Mouse (Mus musculus): ENCODE results near the gene Tmem206.

Tmem206 gene

GRCm38 (mm10) chr1:191307766-191308455, 17.8 kb upstream of the Tmem206 start:
- in situ Hi-C loops (cut with MboI, MseI) = no loop called here

- in situ Hi-C loops (cut with MboI, MseI) = no loop called here
Observed at GRCm38 (mm10) chr1:191311296-191311898, 14.3 kb upstream of the Tmem206 start.

- in situ Hi-C loops (cut with MboI, MseI) = no loop called here
Observed at GRCm38 (mm10) chr1:191312513-191312941, 13.2 kb upstream of the Tmem206 start.

- in situ Hi-C loops (cut with MboI, MseI) = no loop called here
Observed at GRCm38 (mm10) chr1:191313158-191313557, 12.6 kb upstream of the Tmem206 start.

- in situ Hi-C loops (cut with MboI, MseI) = no loop called here
Observed at GRCm38 (mm10) chr1:191313926-191314325, 11.8 kb upstream of the Tmem206 start.

- in situ Hi-C loops (cut with MboI, MseI) = no loop called here
Observed at GRCm38 (mm10) chr1:191316818-191317217, 8.9 kb upstream of the Tmem206 start.

- in situ Hi-C loops (cut with MboI, MseI) = no loop called here
Observed at GRCm38 (mm10) chr1:191317591-191318196, 8.0 kb upstream of the Tmem206 start, which contains the start of gene Nenf. Nenf (minus strand) TSS chr1:191318194.

GRCm38 (mm10) chr1:191318686-191319085, 7.0 kb upstream of the Tmem206 start:
- in situ Hi-C loops (cut with MboI, MseI) = no loop called here

- in situ Hi-C loops (cut with MboI, MseI) = loop anchor here (10.0 kb wide), 1 partner anchor 1821 kb away; no protein-coding TSS in a partner anchor
Observed at GRCm38 (mm10) chr1:191323381-191323780, 2.3 kb upstream of the Tmem206 start.

- in situ Hi-C loops (cut with MboI, MseI) = loop anchor here (10.0 to 25.0 kb wide), 2 partner anchors 487 to 1820 kb away; partner anchors contain the start of gene Nek2
Observed at GRCm38 (mm10) chr1:191324733-191325590, 750 bp upstream of the Tmem206 start.

- in situ Hi-C loops (cut with MboI, MseI) = loop anchor here (10.0 to 25.0 kb wide), 2 partner anchors 486 to 1818 kb away; partner anchors contain the start of gene Nek2
Observed at GRCm38 (mm10) chr1:191326233-191326882, 646 bp downstream of the Tmem206 start.

GRCm38 (mm10) chr1:191327258-191327657, 1.5 kb downstream of the Tmem206 start:
- in situ Hi-C loops (cut with MboI, MseI) = loop anchor here (10.0 to 25.0 kb wide), 2 partner anchors 485 to 1818 kb away; partner anchors contain the start of gene Nek2

- in situ Hi-C loops (cut with MboI, MseI) = loop anchor here (10.0 to 25.0 kb wide), 2 partner anchors 484 to 1817 kb away; partner anchors contain the start of gene Nek2
Observed at GRCm38 (mm10) chr1:191328019-191328441, 2.3 kb downstream of the Tmem206 start.

GRCm38 (mm10) chr1:191330356-191330755, 4.6 kb downstream of the Tmem206 start:
- in situ Hi-C loops (cut with MboI, MseI) = loop anchor here (25.0 kb wide), 1 partner anchor 482 kb away; the partner anchor contains the start of gene Nek2

- in situ Hi-C loops (cut with MboI, MseI) = loop anchor here (25.0 kb wide), 1 partner anchor 478 kb away; the partner anchor contains the start of gene Nek2
Observed at GRCm38 (mm10) chr1:191334500-191334899, 8.8 kb downstream of the Tmem206 start.

GRCm38 (mm10) chr1:191339876-191340275, 14.2 kb downstream of the Tmem206 start:
- in situ Hi-C loops (cut with MboI, MseI) = loop anchor here (5.0 to 25.0 kb wide), 2 partner anchors 202 to 472 kb away; partner anchors contain the start of gene Nek2

- in situ Hi-C loops (cut with MboI, MseI) = loop anchor here (5.0 to 25.0 kb wide), 2 partner anchors 202 to 472 kb away; partner anchors contain the start of gene Nek2
Observed at GRCm38 (mm10) chr1:191340530-191340929, 14.8 kb downstream of the Tmem206 start.

GRCm38 (mm10) chr1:191347602-191348001, 21.9 kb downstream of the Tmem206 start:
- in situ Hi-C loops (cut with MboI, MseI) = loop anchor here (25.0 kb wide), 1 partner anchor 465 kb away; the partner anchor contains the start of gene Nek2

GRCm38 (mm10) chr1:191348592-191348991, 22.9 kb downstream of the Tmem206 start:
- in situ Hi-C loops (cut with MboI, MseI) = loop anchor here (25.0 kb wide), 1 partner anchor 464 kb away; the partner anchor contains the start of gene Nek2

GRCm38 (mm10) chr1:191348996-191349395, 23.3 kb downstream of the Tmem206 start:
- in situ Hi-C loops (cut with MboI, MseI) = loop anchor here (25.0 kb wide), 1 partner anchor 463 kb away; the partner anchor contains the start of gene Nek2
